Mouse (Mus musculus): ENCODE measurements at regions not wholly inside any gene's neighbourhood (a gene's known extent, or its start where the extent isn't known, plus 50 kb on each side); places are given as distances from the start of the nearest gene placed in this dataset.
A peak's percentile ranks its signal among the peaks of the same experiment; 100 is the strongest.
"Not testable (repeated sequence)": the region's sequence is repeated elsewhere in the genome, so short reads cannot be mapped to it uniquely, and the experiment has no call there.

DNA sequence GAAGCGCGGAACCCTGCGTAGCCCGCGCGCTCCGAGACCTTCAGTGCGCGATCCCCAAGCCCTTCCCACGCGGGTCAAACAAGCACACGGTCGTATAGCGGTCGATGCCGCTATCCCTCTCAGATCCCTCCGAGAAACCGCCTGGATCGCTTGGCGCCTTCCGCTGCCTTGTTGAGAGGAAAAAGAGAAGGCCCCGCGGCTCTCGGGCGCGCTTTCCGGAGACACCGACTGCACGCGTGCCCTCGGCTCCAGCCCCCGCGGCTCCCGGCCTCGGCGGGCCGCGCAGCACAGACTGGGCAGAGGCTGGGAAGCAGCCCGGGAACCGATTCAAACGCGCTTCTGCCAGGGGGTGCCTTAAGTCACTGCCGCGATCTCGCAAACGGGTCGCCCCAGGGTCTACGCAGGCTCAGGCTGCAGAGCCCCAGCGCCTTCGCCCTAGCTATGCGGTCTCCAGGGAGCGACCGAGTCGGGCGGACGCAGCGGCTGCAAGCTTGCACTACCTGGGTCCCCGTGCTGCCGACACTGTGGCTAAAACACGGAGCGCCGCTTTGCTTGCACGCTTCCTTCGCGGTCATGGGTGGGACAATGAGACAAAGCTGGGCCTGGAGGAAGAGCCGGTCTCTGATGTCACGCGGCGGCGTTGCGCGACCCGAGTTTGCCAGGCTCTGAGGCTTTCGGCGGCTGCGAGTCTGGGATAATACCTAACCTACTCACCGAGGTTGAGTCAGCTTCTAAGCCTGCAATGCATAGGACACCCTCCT lies 87.3 kb downstream of the Crisp4 start:
- no peak for DNase-seq

DNA sequence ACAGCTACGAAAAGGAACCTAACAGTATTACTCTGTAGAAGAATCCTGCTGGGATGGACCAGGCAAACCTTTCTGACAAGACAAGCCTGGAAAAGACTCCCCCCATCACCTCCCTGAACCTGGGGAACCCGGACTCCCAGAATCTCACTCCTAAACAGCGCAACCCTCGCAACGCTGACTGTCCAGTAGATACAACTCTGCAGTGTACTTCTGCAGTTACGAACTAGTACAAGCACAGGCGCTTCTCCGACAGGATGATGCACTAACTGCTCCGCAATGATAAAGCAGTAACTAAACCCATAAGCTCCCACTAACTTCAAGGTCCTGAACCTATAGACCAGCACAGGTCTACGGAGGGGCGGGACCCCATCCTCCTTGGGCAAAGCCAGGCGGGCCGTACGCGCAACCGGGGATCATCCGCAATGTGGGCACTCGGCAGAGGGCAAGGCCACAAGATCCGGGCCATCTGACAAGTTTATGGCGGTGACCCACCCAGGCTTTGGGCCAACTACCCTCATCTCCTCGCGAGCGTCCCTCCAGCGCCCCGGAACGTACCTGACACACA lies 88.0 kb downstream of the Crisp4 start:
- no peak for DNase-seq

DNA sequence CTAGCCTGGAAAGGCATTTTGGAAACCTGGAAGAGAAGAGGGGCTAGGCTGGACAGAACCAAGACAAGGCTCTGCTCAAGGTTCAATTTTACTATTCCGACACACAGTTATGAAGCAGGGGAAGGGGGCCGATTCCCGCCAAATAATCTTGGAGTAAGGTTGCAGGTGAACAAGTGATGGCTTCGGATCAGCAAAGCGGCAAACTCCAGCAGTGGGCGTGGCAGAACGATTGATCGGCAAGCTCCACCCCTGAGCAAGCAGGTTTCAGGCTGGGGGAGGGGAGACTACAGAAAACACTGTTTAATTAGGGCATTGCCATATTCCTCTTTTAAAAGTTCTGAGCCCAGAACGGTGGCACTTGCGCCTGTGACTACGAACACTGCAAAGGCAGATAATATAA lies 88.7 kb downstream of the Crisp4 start:
- not testable (repeated sequence) for DNase-seq

DNA sequence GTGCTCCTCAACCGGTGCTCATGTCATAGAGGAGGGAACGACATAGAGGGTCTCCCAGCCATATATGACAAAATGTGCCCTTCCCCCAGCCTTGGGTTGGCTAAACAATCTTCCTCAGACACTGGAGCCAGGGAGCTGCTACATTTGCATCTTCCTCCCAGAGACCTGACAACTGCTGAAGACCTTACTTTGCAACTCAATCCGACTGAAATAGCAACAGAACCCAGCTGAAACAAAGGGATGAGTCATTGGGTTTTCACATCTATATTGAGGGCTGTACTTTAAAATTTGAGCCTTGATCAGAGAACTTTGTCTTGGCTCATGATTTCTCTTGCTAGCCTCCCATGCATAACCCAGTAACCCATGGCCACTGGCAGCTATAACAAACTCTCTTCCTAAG lies 115.5 kb downstream of the Crisp4 start:
- DNase-seq, result no peak

DNA sequence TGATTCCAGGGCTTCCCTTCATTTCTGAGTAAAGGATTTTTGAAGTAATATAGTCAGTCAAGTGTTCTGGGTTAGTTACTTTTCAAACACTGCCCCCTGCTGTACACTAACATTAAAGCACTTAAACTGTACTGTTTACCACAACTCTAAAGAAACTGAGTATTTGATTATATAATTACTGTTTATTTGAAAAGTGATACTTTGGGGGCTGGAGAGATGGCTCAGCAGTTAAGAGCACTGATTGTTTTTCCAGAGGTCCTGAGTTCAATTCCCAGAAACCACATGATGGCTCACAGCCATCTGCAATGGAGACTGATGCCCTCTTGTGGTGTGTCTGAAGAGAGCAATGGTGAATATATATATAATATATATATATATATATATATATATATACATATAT lies 132.8 kb downstream of the Crisp4 start:
- DNase-seq, result not testable (repeated sequence)

DNA sequence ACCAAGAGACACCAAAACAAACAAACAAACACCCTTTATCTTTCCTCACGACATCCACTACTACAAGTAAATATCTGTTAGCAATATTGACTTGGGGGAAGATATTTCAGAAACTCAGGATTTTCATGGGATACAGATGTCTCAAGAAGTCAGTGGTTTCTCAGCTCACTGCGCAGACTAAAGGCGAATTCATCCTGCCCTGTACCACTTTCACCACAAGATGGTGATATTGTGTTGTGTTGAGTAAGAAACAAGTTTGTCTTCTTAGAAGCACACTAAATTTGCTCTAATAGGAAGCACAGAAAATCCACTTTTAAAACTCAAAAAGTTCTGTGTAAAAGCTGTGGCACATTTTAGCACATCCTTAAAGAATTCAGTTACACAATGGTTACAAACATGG lies 165.1 kb downstream of the Crisp4 start:
- DNase-seq, result peak; percentile 4

DNA sequence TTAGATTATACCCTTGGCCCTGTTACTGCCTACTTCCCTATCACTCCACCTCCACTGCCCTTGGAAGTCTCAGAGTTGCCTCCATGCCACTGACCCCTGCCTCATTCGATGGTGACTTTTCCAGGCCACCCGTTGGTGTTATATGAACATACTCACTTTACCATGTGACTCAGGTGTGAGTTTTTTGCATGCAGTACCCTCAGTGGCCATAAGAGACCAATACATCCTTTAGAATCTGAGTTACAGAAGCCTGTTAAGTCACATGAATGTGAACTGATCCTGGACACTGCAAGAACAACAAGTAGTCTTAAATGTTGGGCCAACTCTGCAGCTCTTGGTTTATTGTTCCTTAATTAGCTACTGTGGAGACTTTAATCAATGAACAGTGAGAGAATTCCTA lies 167.6 kb downstream of the Crisp4 start:
- DNase-seq, result no peak

DNA sequence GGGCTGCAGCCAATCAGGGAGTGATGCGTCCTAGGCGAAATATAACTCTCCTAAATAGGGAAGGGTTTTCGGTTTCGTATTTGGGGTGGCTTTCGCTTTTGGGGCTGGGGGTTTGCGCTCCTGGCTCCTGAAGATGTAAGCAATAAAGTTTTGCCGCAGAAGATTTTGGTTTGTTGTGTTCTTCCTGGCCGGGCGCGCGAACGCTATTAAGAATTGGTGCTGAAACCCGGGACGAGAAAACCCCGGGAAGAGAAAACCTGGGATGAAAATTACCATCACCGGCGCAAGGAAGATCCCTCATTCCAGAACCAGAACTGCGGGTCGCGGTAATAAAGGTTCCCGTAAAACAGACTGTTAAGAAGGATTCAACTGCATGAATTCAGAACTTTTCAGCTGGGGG lies 188.8 kb downstream of the Crisp4 start:
- not testable (repeated sequence) for DNase-seq

DNA sequence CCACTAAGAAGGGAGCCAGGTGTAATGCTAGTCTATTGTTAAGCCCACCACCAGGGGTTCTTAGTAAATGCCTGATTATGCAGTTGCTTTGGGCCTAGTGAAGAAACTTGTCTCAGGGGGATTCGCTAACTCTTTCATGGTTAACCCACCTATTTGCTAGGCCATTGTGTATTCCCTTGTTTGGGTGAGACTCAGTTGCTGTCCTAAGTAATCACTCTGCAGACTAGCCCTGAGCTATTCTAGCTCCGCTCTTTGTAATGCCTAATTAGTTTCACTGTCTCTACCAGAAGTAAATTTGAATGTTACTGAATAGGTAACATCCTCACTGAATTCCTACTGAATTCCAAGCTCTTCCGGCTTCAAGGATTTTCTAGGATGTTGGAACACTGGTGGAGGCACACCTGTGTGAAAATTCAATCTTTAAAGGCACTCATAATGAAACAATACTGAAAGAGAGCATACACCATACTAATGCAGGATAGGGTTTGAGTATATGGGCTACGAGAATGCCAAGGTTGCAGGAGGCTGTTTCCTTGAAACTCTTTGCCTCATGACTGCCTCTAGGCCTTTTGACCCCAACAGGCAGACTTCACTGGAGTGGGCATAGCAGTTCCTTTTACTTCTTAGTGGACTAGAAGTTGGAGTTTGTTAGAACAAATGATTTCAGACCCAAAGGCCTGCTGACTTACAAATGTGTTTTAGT lies 213.4 kb downstream of the Crisp4 start:
- not testable (repeated sequence) for DNase-seq
